Mouse (Mus musculus) forebrain, embryonic 14.5 days (tissue): ENCODE results near the gene Rnf208. TPM values are rescaled to one million over a fixed set of nuclear protein-coding genes. Genes with fewer than 3 reads are reported as not detected.

Source experiments
- ATAC-seq: fragments of 200-750 bp; cut with Nextera tagmentation; 2 replicates; pipeline ENCODE4 v1.8.0; 2017; ENCODE audit warnings: mild to moderate bottlenecking, moderate library complexity
- DNase-seq: peaks from one replicate; pipeline ENCODE4 v3.0.0-alpha.2; 2015; ENCODE audit warnings: low spot score
- H3K27ac ChIP-seq: fragments of 300-500 bp; sonication (generic); 2 replicates; pipeline ENCODE4 v1.5.1; 2014; ENCODE audit warnings: low read depth, mild to moderate bottlenecking, control low read depth, low read length, moderate library complexity
- H3K27me3 ChIP-seq: fragments of 300-500 bp; sonication (generic); replicated peaks from 2 replicates; pipeline ENCODE4 v1.6.1; 2014; ENCODE audit warnings: low read length, control low read depth, mixed read lengths; ENCODE audit not compliant: control insufficient read depth, insufficient read depth
- H3K36me3 ChIP-seq: fragments of 300-500 bp; sonication (generic); 2 replicates; pipeline ENCODE4 v1.6.1; 2014; ENCODE audit warnings: low read length, control low read depth; ENCODE audit not compliant: control insufficient read depth, insufficient read depth
- H3K4me1 ChIP-seq: fragments of 300-500 bp; sonication (generic); 2 replicates; pipeline ENCODE4 v1.6.1; 2014; ENCODE audit warnings: antibody characterized with exemption, low read length, control low read depth; ENCODE audit not compliant: control insufficient read depth, insufficient read depth
- H3K4me2 ChIP-seq: fragments of 300-500 bp; sonication (generic); 2 replicates; pipeline ENCODE4 v1.6.1; 2014; ENCODE audit warnings: mild to moderate bottlenecking, control low read depth, low read length
- H3K4me3 ChIP-seq: fragments of 300-500 bp; sonication (generic); 2 replicates; pipeline ENCODE4 v1.5.1; 2014; ENCODE audit warnings: low read depth, low read length, control low read depth
- H3K9ac ChIP-seq: fragments of 300-500 bp; sonication (generic); 2 replicates; pipeline ENCODE4 v1.6.1; 2014; ENCODE audit warnings: mild to moderate bottlenecking, low read length, control low read depth, moderate library complexity
- H3K9me3 ChIP-seq: fragments of 300-500 bp; sonication (generic); replicated peaks from 2 replicates; pipeline ENCODE4 v1.6.1; 2016; ENCODE audit warnings: low read length, control low read depth, mixed read lengths; ENCODE audit not compliant: control insufficient read depth
- WGBS: fragments of 180-500 bp; shearing (Covaris S2); extraction: QIAGEN DNeasy Blood & Tissue Kit; methylation state at CpG from one replicate; pipeline ENCODE4 v1.1.7; 2014; 5-methylcytosine and 5-hydroxymethylcytosine counted together
- polyA plus RNA-seq: library from polyadenylated mRNA; unstranded; fragments of >200 nt; fragmentation: Nextera tagmentation; extraction: Ambion mirVana; gene quantifications from 2 replicates; pipeline ENCODE4 v1.2.1, GENCODE M21; 2014

Rnf208 gene
- polyA plus RNA-seq, 1 experiment from 2014 or later, result 67.4 TPM

GRCm38 (mm10) chr2:25289651-25290050 is 47.6 kb downstream of the Rnf208 start, which contains the start of gene Lrrc26:
Gene Lrrc26 (plus strand): TSS chr2:25289915.
- DNase-seq (peak; percentile 38), ATAC-seq (no peak)
- Histone ChIP-seq H3K9me3 (no peaks in the 10 kb centered on the region), H3K27me3 (peaks cover 55% of the 10 kb centered on the region), H3K4me1 (no peaks in the 10 kb centered on the region), H3K4me2 (peak within 1 kb of the TSS; percentile 42), H3K36me3 (peaks cover 18% of the 10 kb centered on the region), H3K4me3 (peak within 1 kb of the TSS; percentile 20), H3K9ac (0 out of 2 replicates have a peak within 1 kb of the TSS, but pooled peaks have one; percentile 35), H3K27ac (no peak within 1 kb of the TSS)
- WGBS, result 5% methylated on average over 11 of the region's 11 CpGs

- Histone ChIP-seq H3K9me3 (no peaks in the 10 kb centered on the region), H3K4me2 (peak overlapping the region; percentile 42), H3K27me3 (peaks cover 55% of the 10 kb centered on the region), H3K36me3 (peaks cover 12% of the 10 kb centered on the region), H3K4me3 (peak overlapping the region; percentile 20), H3K9ac (0 out of 2 replicates have a peak overlapping the region, but pooled peaks have one; percentile 35), H3K27ac (no peak overlapping the region), H3K4me1 (no peaks in the 10 kb centered on the region)
- DNase-seq (peak; percentile 46), ATAC-seq (no peak; the same call in 1 of the 2 replicates)
- 2% methylated on average over 54 of the region's 54 CpGs for WGBS
Observed at GRCm38 (mm10) chr2:25290101-25290815, 48.2 kb downstream of the Rnf208 start.

- Histone ChIP-seq H3K4me2 (peak overlapping the region; percentile 42), H3K27me3 (peaks cover 55% of the 10 kb centered on the region), H3K27ac (no peak overlapping the region), H3K9ac (no peak overlapping the region), H3K36me3 (peaks cover 7% of the 10 kb centered on the region), H3K9me3 (no peaks in the 10 kb centered on the region), H3K4me3 (peak overlapping the region; percentile 20), H3K4me1 (no peaks in the 10 kb centered on the region)
- DNase-seq (peak; percentile 32), ATAC-seq (no peak; the same call in 1 of the 2 replicates)
- WGBS, result 0% methylated on average over 18 of the region's 18 CpGs
Observed at GRCm38 (mm10) chr2:25290816-25291130, 48.7 kb downstream of the Rnf208 start.

GRCm38 (mm10) chr2:25291184-25292053 is 49.4 kb downstream of the Rnf208 start:
- Histone ChIP-seq H3K9ac (peak overlapping the region; percentile 41; the same call in 1 of the 2 replicates), H3K9me3 (no peaks in the 10 kb centered on the region), H3K27me3 (peaks cover 55% of the 10 kb centered on the region), H3K4me3 (peak overlapping the region; percentile 20), H3K27ac (no peak overlapping the region), H3K36me3 (peaks cover under 1% of the 10 kb centered on the region; the same call in 1 of the 2 replicates), H3K4me2 (peak overlapping the region; percentile 42), H3K4me1 (no peaks in the 10 kb centered on the region)
- DNase-seq (no peak), ATAC-seq (no peak)
- 4% methylated on average over 32 of the region's 32 CpGs for WGBS

GRCm38 (mm10) chr2:25292054-25292544 is 50.0 kb downstream of the Rnf208 start:
- H3K27me3 ChIP-seq, result peaks cover 55% of the 10 kb centered on the region
- H3K4me3 ChIP-seq, result peak overlapping the region; percentile 16; the same call in 1 of the 2 replicates
- ATAC-seq (peak; percentile 25; the same call in 1 of the 2 replicates), DNase-seq (no peak)
- peak overlapping the region; percentile 38 for H3K4me2 ChIP-seq
- H3K9ac ChIP-seq, result peak overlapping the region; percentile 41; the same call in 1 of the 2 replicates
- H3K9me3 ChIP-seq, result no peaks in the 10 kb centered on the region
- no peak overlapping the region for H3K27ac ChIP-seq
- H3K36me3 ChIP-seq, result no peaks in the 10 kb centered on the region
- WGBS, result 6% methylated on average over 39 of the region's 43 CpGs
- H3K4me1 ChIP-seq, result no peaks in the 10 kb centered on the region

- H3K9me3 ChIP-seq, result no peaks in the 10 kb centered on the region
- H3K36me3 ChIP-seq, result no peaks in the 10 kb centered on the region
- no peak overlapping the region for H3K4me3 ChIP-seq
- 0% methylated on average over 1 of the region's 1 CpGs for WGBS
- no peak overlapping the region for H3K4me2 ChIP-seq
- no peak overlapping the region for H3K9ac ChIP-seq
- no peaks in the 10 kb centered on the region for H3K4me1 ChIP-seq
- ATAC-seq (no peak; the same call in 1 of the 2 replicates), DNase-seq (peak; percentile 69)
- H3K27me3 ChIP-seq, result peaks cover 55% of the 10 kb centered on the region
- no peak overlapping the region for H3K27ac ChIP-seq
Observed at GRCm38 (mm10) chr2:25292856-25293255, 50.8 kb downstream of the Rnf208 start.

GRCm38 (mm10) chr2:25293706-25294105 is 51.7 kb downstream of the Rnf208 start:
- Histone ChIP-seq H3K9ac (no peak overlapping the region), H3K4me1 (no peaks in the 10 kb centered on the region), H3K4me2 (no peak overlapping the region), H3K9me3 (no peaks in the 10 kb centered on the region), H3K4me3 (no peak overlapping the region), H3K27ac (no peak overlapping the region), H3K36me3 (no peaks in the 10 kb centered on the region), H3K27me3 (peaks cover 46% of the 10 kb centered on the region)
- no peak for DNase-seq
- 78% methylated on average over 9 of the region's 9 CpGs for WGBS
- ATAC-seq, result no peak
